Mouse (Mus musculus) kidney, embryonic 14.5 days (tissue): ENCODE data around the gene Gucy2e. TPM values are rescaled to one million over a fixed set of nuclear protein-coding genes. Genes with fewer than 3 reads are reported as not detected.
A peak's percentile ranks its signal among the peaks of the same experiment; 100 is the strongest.

ENCODE experiments used
- ATAC-seq: fragments of 200-750 bp; cut with Nextera tagmentation; 2 replicates; pipeline ENCODE4 v1.8.0; 2017; ENCODE audit warnings: moderate number of reproducible peaks, mild to moderate bottlenecking, moderate TSS enrichment, moderate library complexity; ENCODE audit not compliant: low FRiP score, low TSS enrichment
- H3K27ac ChIP-seq: fragments of 300-500 bp; sonication (generic); 2 replicates; pipeline ENCODE4 v1.5.1; 2014; ENCODE audit warnings: low read depth, mild to moderate bottlenecking, low read length, moderate library complexity, mixed read lengths
- H3K27me3 ChIP-seq: fragments of 300-500 bp; sonication (generic); 2 replicates; pipeline ENCODE4 v1.6.1; 2014; ENCODE audit warnings: mild to moderate bottlenecking, low read length; ENCODE audit not compliant: control insufficient read depth, insufficient read depth
- H3K36me3 ChIP-seq: fragments of 300-500 bp; sonication (generic); 2 replicates; pipeline ENCODE4 v1.6.1; 2014; ENCODE audit warnings: low read length, mixed read lengths; ENCODE audit not compliant: control insufficient read depth, insufficient read depth
- H3K4me1 ChIP-seq: fragments of 300-500 bp; sonication (generic); 2 replicates; pipeline ENCODE4 v1.6.1; 2014; ENCODE audit warnings: low read length, mixed read lengths; ENCODE audit not compliant: control insufficient read depth, insufficient read depth
- H3K4me2 ChIP-seq: fragments of 300-500 bp; sonication (generic); replicated peaks from 2 replicates; pipeline ENCODE4 v1.6.1; 2014; ENCODE audit warnings: low read depth, mild to moderate bottlenecking, low read length
- H3K4me3 ChIP-seq: fragments of 300-500 bp; sonication (generic); 2 replicates; pipeline ENCODE4 v1.5.1; 2014; ENCODE audit warnings: mild to moderate bottlenecking, low read length
- H3K9ac ChIP-seq: fragments of 300-500 bp; sonication (generic); 2 replicates; pipeline ENCODE4 v1.6.1; 2014; ENCODE audit warnings: low read depth, mild to moderate bottlenecking, low read length, moderate library complexity
- H3K9me3 ChIP-seq: fragments of 300-500 bp; sonication (generic); 2 replicates; pipeline ENCODE4 v1.6.1; 2016; ENCODE audit warnings: low read length; ENCODE audit not compliant: control insufficient read depth
- WGBS: fragments of 180-500 bp; shearing (Covaris S2); extraction: QIAGEN DNeasy Blood & Tissue Kit; methylation state at CpG from one replicate; pipeline ENCODE4 v1.1.7; 2014; 5-methylcytosine and 5-hydroxymethylcytosine counted together
- polyA plus RNA-seq: library from polyadenylated mRNA; unstranded; fragments of >200 nt; fragmentation: Nextera tagmentation; extraction: Ambion mirVana; gene quantifications from 2 replicates; pipeline ENCODE4 v1.2.1, GENCODE M21; 2014

The Gucy2e gene
- polyA plus RNA-seq, 1 experiment from 2014 or later = 0.11 TPM

- WGBS = 75% methylated on average over 9 of the region's 9 CpGs
- H3K36me3 ChIP-seq = no peaks in the 10 kb centered on the region
- no peaks in the 10 kb centered on the region; the same call in 1 of the 2 replicates for H3K27me3 ChIP-seq
- no peak overlapping the region for H3K4me2 ChIP-seq
- ATAC-seq = no peak
- no peak overlapping the region for H3K27ac ChIP-seq
- H3K9me3 ChIP-seq = no peaks in the 10 kb centered on the region
- H3K9ac ChIP-seq = no peak overlapping the region
- H3K4me1 ChIP-seq = peaks cover 5% of the 10 kb centered on the region; the same call in 1 of the 2 replicates
- H3K4me3 ChIP-seq = no peak overlapping the region
Measured at GRCm38 (mm10) chr11:69265410-69265809, 28.6 kb upstream of the Gucy2e start.

GRCm38 (mm10) chr11:69264276-69264675, 27.4 kb upstream of the Gucy2e start:
- Histone ChIP-seq H3K4me1 (peaks cover 5% of the 10 kb centered on the region; the same call in 1 of the 2 replicates), H3K4me3 (no peak overlapping the region), H3K9me3 (no peaks in the 10 kb centered on the region), H3K27ac (no peak overlapping the region), H3K9ac (no peak overlapping the region), H3K4me2 (no peak overlapping the region), H3K36me3 (no peaks in the 10 kb centered on the region), H3K27me3 (no peaks in the 10 kb centered on the region; the same call in 1 of the 2 replicates)
- WGBS = 31% methylated on average over 2 of the region's 2 CpGs
- ATAC-seq = 0 out of 2 replicates have a peak, but pooled peaks have one; percentile 26

GRCm38 (mm10) chr11:69260111-69260510, 23.3 kb upstream of the Gucy2e start:
- WGBS = 91% methylated on average over 1 of the region's 1 CpGs
- Histone ChIP-seq H3K36me3 (no peaks in the 10 kb centered on the region), H3K4me1 (no peaks in the 10 kb centered on the region), H3K9me3 (no peaks in the 10 kb centered on the region), H3K27me3 (no peaks in the 10 kb centered on the region), H3K9ac (no peak overlapping the region), H3K4me3 (no peak overlapping the region), H3K4me2 (no peak overlapping the region), H3K27ac (no peak overlapping the region)
- ATAC-seq = no peak

DNA sequence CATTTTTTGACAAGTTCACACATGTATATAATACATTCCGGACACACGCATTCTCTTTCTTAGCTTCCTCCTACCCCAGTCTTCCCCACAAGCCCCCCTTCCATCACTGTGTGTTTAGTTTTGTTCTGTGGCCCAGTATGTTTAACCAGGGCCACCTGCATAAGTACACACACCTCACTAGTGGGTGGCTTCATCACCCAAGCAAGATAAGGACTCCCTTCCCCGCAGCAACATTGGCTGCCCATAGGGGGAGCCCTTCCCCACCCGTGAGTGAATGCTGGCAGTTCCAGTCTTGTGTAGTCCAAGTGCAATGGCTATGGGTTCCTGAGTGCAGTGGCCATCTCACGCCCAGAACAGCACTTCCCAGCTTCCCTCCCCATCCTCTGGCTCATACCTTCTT, 21.5 kb upstream of the Gucy2e start:
- no peaks in the 10 kb centered on the region for H3K4me1 ChIP-seq
- WGBS = 59% methylated on average over 5 of the region's 5 CpGs

GRCm38 (mm10) chr11:69257807-69258206, 21.0 kb upstream of the Gucy2e start:
- no peaks in the 10 kb centered on the region for H3K27me3 ChIP-seq
- no peak overlapping the region for H3K4me2 ChIP-seq
- H3K4me1 ChIP-seq = no peaks in the 10 kb centered on the region
- ATAC-seq = no peak
- H3K36me3 ChIP-seq = no peaks in the 10 kb centered on the region
- H3K27ac ChIP-seq = no peak overlapping the region
- H3K9me3 ChIP-seq = no peaks in the 10 kb centered on the region
- no peak overlapping the region for H3K4me3 ChIP-seq
- WGBS = 49% methylated on average over 4 of the region's 4 CpGs
- no peak overlapping the region for H3K9ac ChIP-seq

More for the DNA sequence above, 21.5 kb upstream of the Gucy2e start:
- no peaks in the 10 kb centered on the region for H3K36me3 ChIP-seq
- ATAC-seq = peak; percentile 55
- H3K4me3 ChIP-seq = no peak overlapping the region
- H3K9ac ChIP-seq = no peak overlapping the region
- H3K27me3 ChIP-seq = no peaks in the 10 kb centered on the region
- no peaks in the 10 kb centered on the region for H3K9me3 ChIP-seq
- H3K27ac ChIP-seq = no peak overlapping the region
- no peak overlapping the region for H3K4me2 ChIP-seq

GRCm38 (mm10) chr11:69257072-69257471, 20.2 kb upstream of the Gucy2e start:
- Histone ChIP-seq H3K4me1 (no peaks in the 10 kb centered on the region), H3K27me3 (no peaks in the 10 kb centered on the region), H3K27ac (no peak overlapping the region), H3K9ac (no peak overlapping the region), H3K36me3 (no peaks in the 10 kb centered on the region), H3K9me3 (no peaks in the 10 kb centered on the region), H3K4me3 (no peak overlapping the region), H3K4me2 (no peak overlapping the region)
- ATAC-seq = no peak
- WGBS = 68% methylated on average over 2 of the region's 2 CpGs

GRCm38 (mm10) chr11:69254808-69255207, 18.0 kb upstream of the Gucy2e start:
- no peaks in the 10 kb centered on the region for H3K4me1 ChIP-seq
- ATAC-seq = no peak
- H3K27me3 ChIP-seq = no peaks in the 10 kb centered on the region
- H3K36me3 ChIP-seq = no peaks in the 10 kb centered on the region
- H3K9me3 ChIP-seq = no peaks in the 10 kb centered on the region
- H3K27ac ChIP-seq = no peak overlapping the region
- no peak overlapping the region for H3K4me2 ChIP-seq
- H3K4me3 ChIP-seq = no peak overlapping the region
- H3K9ac ChIP-seq = no peak overlapping the region
- 78% methylated on average over 5 of the region's 5 CpGs for WGBS

GRCm38 (mm10) chr11:69253131-69253530, 16.3 kb upstream of the Gucy2e start:
- WGBS = 40% methylated on average over 9 of the region's 9 CpGs
- Histone ChIP-seq H3K4me1 (no peaks in the 10 kb centered on the region), H3K4me3 (no peak overlapping the region), H3K27me3 (no peaks in the 10 kb centered on the region), H3K27ac (no peak overlapping the region), H3K4me2 (no peak overlapping the region), H3K9ac (no peak overlapping the region), H3K36me3 (no peaks in the 10 kb centered on the region), H3K9me3 (no peaks in the 10 kb centered on the region)
- ATAC-seq = no peak

GRCm38 (mm10) chr11:69251953-69252352, 15.1 kb upstream of the Gucy2e start:
- Histone ChIP-seq H3K9me3 (no peaks in the 10 kb centered on the region), H3K36me3 (no peaks in the 10 kb centered on the region), H3K4me1 (no peaks in the 10 kb centered on the region), H3K4me2 (no peak overlapping the region), H3K4me3 (no peak overlapping the region), H3K27ac (no peak overlapping the region), H3K27me3 (no peaks in the 10 kb centered on the region), H3K9ac (no peak overlapping the region)
- no peak for ATAC-seq
- WGBS = 82% methylated on average over 7 of the region's 7 CpGs
